Mouse (Mus musculus): ENCODE data around the gene Scn1b.

Gene Scn1b

GRCm38 (mm10) chr7:31149751-31150565 lies 23.2 kb upstream of the Scn1b start:
- CTCF ChIA-PET = interaction anchor here (0.9 kb wide), 1 partner anchor 23 kb away, joined by 3 read pairs; no protein-coding TSS in a partner anchor

- CTCF ChIA-PET = no interaction called here
Measured at GRCm38 (mm10) chr7:31149271-31149670, 22.5 kb upstream of the Scn1b start.

- CTCF ChIA-PET = no interaction called here
Measured at GRCm38 (mm10) chr7:31148756-31149155, 22.0 kb upstream of the Scn1b start.

- CTCF ChIA-PET = no interaction called here
Measured at GRCm38 (mm10) chr7:31148086-31148485, 21.3 kb upstream of the Scn1b start.

GRCm38 (mm10) chr7:31145596-31146160 lies 18.9 kb upstream of the Scn1b start:
- CTCF ChIA-PET = no interaction called here

GRCm38 (mm10) chr7:31144886-31145285 lies 18.1 kb upstream of the Scn1b start:
- CTCF ChIA-PET = no interaction called here

- CTCF ChIA-PET = no interaction called here
Measured at GRCm38 (mm10) chr7:31140941-31141340, 14.1 kb upstream of the Scn1b start.

- CTCF ChIA-PET = interaction anchor here (0.9 to 2.0 kb wide), 2 partner anchors 16 to 32 kb away, joined by 5 to 9 read pairs; no protein-coding TSS in a partner anchor
Measured at GRCm38 (mm10) chr7:31140302-31140701, 13.5 kb upstream of the Scn1b start.

GRCm38 (mm10) chr7:31139765-31140164 lies 13.0 kb upstream of the Scn1b start:
- CTCF ChIA-PET = interaction anchor here (0.9 to 2.0 kb wide), 3 partner anchors 17 to 32 kb away, joined by 3 to 9 read pairs (median 5); no protein-coding TSS in a partner anchor

GRCm38 (mm10) chr7:31135717-31136116 lies 8.9 kb upstream of the Scn1b start:
- CTCF ChIA-PET = interaction anchor here (0.6 to 0.8 kb wide), 2 partner anchors 21 to 788 kb away, joined by 3 read pairs; no protein-coding TSS in a partner anchor

- CTCF ChIA-PET = no interaction called here
Measured at GRCm38 (mm10) chr7:31131866-31132265, 5.1 kb upstream of the Scn1b start.

GRCm38 (mm10) chr7:31130841-31131240 lies 4.0 kb upstream of the Scn1b start:
- CTCF ChIA-PET = interaction anchor here (0.6 to 0.8 kb wide), 2 partner anchors 44 to 87 kb away, joined by 3 read pairs; no protein-coding TSS in a partner anchor

GRCm38 (mm10) chr7:31130197-31130596 lies 3.4 kb upstream of the Scn1b start:
- CTCF ChIA-PET = interaction anchor here (0.8 kb wide), 1 partner anchor 44 kb away, joined by 3 read pairs; no protein-coding TSS in a partner anchor

GRCm38 (mm10) chr7:31128157-31128705 lies 1.4 kb upstream of the Scn1b start:
- CTCF ChIA-PET = no interaction called here

GRCm38 (mm10) chr7:31126211-31126751 lies 522 bp downstream of the Scn1b start:
- CTCF ChIA-PET = no interaction called here

- CTCF ChIA-PET = no interaction called here
Measured at GRCm38 (mm10) chr7:31125116-31125515, 1.7 kb downstream of the Scn1b start.

GRCm38 (mm10) chr7:31124381-31124780 lies 2.4 kb downstream of the Scn1b start:
- CTCF ChIA-PET = no interaction called here

- CTCF ChIA-PET = no interaction called here
Measured at GRCm38 (mm10) chr7:31123697-31124096, 3.1 kb downstream of the Scn1b start.

- CTCF ChIA-PET = interaction anchor here (0.6 kb wide), 1 partner anchor 16 kb away, joined by 5 read pairs; no protein-coding TSS in a partner anchor
Measured at GRCm38 (mm10) chr7:31122641-31123631, 3.9 kb downstream of the Scn1b start.

- CTCF ChIA-PET = no interaction called here
Measured at GRCm38 (mm10) chr7:31119556-31119955, 7.2 kb downstream of the Scn1b start.

GRCm38 (mm10) chr7:31118486-31118885 lies 8.3 kb downstream of the Scn1b start:
- CTCF ChIA-PET = no interaction called here
